Mouse (Mus musculus): Measurements from ENCODE around the gene Prss57. TPM values are rescaled to one million over a fixed set of nuclear protein-coding genes. Genes with fewer than 3 reads are reported as not detected.

Gene Prss57
- total RNA-seq, 2 experiments from 2014 or later = 0.63 to 0.72 TPM

DNA sequence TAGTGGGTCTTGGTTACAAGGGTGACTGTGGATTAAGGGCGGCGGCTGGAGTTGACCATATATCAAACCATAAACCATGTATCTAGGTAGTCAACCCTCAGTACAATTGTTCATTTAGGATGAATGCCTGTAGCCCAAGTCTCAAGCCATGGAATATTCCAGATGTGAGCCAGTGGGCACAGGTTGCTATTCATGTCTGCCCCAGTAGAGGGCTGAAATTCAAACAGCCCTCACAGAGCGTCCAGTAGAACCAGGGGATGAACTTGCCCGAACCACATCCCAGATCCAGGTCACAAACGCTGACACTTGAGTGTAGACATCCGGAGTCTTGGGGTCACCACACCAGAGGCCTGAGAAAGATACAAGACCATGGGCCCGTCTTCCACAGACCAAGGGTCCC, 7.7 kb downstream of the Prss57 start:
- DNase-seq (ENCODE audit: low spot score in 2 of 2) = no peak

DNA sequence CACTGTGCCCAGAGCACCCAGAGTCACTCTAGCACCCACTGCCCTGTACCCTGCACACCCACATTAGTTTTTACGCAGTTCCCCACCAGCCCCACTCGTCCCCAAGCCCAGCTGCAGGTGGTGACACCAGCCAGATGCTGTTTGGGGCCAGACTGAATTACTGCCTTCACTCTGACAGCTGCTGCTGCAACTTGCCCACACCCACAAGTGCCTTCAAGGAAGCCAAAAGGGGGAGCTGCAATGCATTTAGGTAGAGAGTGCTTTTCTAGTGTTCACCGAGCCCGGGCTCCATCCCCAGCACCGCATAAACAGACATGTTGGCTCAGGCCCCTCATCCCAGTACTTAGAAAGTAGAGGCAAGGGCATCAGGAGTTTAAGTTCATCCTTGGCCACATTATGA, 8.8 kb downstream of the Prss57 start:
- no peak for DNase-seq (ENCODE audit: low spot score in 2 of 2)

DNA sequence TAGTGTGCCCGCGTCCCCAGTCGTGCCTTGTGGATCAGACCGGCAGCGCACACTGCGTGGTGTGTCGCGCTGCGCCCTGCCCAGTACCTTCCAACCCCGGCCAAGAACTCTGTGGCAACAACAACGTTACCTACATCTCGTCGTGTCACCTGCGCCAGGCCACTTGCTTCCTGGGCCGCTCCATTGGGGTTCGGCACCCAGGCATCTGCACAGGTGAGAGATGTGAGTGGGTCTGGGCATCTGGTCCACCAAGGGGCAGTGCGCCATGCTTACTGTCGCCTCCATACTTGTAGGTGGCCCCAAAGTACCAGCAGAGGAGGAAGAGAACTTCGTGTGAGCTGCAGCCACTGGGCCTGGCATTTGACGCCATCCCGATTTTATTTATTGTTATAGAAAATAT, 9.6 kb downstream of the Prss57 start:
- no peak for DNase-seq (ENCODE audit: low spot score in 2 of 2)

DNA sequence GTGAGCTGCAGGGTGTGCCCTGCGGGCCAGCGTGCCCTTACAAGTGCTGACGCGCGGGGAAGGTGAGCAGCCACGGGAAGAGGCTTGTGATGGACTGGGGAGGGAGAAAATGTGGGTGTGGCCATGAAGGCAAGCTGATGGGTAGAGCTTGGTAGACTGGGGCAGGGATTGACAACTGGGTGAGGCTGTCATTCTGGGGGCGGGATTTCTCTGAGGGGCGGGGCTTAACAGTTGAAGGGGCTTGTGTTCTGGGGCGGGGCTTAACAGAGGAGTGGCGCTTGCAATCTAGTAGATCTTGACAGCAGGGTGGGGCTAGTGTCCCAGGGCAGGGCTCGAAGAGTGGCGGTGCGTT, 10.1 kb downstream of the Prss57 start:
- DNase-seq (ENCODE audit: low spot score in 2 of 2) = no peak

- peak; percentile 95 for DNase-seq (ENCODE audit: low spot score in 2 of 2)
Observed at GRCm38 (mm10) chr10:79779784-79780663, 10.7 kb downstream of the Prss57 start.

DNA sequence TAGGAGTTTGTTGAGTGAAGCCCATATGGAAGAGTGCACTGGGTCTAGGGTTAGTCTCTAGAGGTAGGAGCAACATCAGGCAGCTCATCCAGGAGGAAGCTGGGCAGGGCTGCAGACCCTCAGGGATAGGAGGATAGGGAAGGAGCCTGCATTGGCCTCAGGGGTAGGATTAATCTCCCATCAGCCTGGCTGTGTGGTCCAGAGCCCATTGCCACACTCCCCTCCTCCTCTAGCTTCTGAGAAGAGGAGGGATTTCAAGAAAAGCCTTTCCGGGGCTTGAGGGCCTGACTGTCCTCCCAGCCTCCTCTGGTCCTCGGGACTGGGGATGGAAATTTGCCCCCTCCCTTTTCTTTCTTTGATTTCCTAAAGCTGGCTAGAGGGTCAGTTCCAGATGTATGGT, 11.6 kb downstream of the Prss57 start:
- DNase-seq (ENCODE audit: low spot score in 2 of 2) = no peak

DNA sequence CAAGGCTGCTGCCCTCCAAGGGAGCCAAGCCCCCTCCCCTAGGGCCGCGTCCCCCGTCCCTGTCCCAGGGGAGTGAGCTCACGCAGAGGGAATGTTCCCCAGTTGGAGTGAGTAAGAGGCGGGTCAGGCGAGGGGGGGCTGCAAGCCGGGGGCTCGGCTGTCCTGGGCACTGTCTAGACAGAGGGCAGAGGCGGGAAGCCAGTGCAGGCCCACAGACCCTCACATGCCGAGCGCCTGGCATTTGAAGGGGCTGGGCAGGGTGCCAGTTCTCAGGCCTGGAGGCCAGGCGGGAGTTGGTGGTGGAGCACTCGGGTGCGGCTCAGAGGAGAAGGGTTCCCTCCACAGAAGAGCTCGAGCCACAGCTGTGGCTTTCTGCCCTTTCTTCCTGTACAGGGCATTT, 12.8 kb downstream of the Prss57 start:
- no peak for DNase-seq (ENCODE audit: low spot score in 2 of 2)

GRCm38 (mm10) chr10:79777103-79777531, 13.6 kb downstream of the Prss57 start, which contains the start of gene Fstl3:
Gene Fstl3 (plus strand): TSS chr10:79777272.
- DNase-seq (ENCODE audit: low spot score in 2 of 2) = no peak

DNA sequence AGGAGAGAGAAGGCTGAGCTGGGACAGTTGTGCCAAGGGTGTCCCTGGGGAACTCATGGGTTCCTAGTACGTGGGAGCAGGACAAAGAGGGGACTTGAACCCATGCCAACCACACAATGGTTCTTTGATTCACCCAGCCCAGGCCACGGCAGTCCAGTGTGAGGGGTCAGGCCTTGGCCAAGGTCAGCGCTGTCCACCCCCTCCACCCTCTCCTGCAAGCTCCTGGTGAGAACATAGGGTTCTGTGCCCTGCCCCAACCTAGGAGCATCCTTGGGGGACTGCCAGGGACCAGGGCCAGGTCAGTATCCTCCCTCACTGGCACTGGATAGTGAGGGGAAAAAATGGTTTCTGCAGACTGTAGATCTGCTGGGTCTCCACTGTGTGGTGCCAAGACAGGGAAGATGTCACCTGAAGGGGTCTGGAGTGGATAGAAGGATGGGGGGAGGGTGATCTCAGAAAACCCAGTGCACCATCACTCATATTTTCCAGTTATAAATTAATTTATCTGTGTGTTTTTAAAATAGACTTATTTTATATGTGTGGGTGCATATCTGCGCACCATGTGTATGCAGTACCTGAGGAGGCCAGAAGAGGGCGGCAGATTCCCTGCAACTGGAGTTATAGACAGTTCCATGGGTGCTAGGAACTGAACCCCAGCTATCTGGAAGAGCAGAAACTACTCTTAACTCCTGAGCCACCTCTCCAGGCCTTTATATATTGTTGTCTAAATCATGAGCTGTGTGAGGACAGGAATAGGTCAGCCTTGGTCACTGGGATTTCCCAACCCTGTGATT, 16.1 kb downstream of the Prss57 start:
- DNase-seq (ENCODE audit: low spot score in 2 of 2) = no peak

DNA sequence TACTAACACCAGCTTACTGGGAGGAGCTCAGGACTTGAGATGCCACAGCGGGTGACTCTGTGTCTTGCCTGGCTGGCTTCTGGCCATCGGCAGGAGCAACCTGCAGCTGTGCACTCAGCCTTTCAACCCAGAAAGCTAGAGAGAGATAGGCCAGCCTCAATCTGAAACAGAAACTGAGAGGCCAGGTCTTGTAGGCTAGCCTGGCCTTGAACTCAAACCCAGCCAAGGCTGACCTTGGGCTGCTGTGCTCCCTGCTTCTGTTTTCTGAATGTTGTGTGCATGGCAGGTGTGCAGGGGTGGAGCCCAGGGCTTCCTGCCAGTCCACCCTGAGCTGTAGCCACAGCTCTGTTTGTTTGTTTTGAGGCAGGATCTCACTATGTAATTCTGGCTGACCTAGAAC, 17.6 kb downstream of the Prss57 start:
- DNase-seq (ENCODE audit: low spot score in 2 of 2) = no peak

DNA sequence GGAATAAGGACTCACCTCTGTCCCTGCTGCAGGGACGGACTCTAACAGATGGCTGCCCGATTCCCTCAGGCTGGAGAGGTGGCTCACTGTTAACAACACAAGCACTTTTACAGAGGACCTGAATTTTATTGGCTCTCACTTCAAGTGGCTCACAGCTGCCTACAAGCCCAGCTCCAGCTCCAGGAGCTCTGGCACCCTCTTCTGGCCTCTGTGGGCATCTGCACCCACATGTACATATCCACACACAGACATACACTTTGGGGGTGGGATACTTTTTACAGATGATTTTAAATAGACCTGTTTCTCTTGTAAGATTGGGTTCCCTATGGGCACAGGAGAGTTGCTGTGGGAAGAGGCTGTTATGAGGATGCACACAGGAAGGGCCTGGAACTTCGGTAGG, 18.4 kb downstream of the Prss57 start:
- DNase-seq (ENCODE audit: low spot score in 2 of 2) = no peak

GRCm38 (mm10) chr10:79769329-79769728, 21.4 kb downstream of the Prss57 start:
- DNase-seq (ENCODE audit: low spot score in 2 of 2) = no peak

- peak; percentile 71 to 78 for DNase-seq (ENCODE audit: low spot score in 2 of 2)
Observed at GRCm38 (mm10) chr10:79768400-79768799, 22.4 kb downstream of the Prss57 start.

DNA sequence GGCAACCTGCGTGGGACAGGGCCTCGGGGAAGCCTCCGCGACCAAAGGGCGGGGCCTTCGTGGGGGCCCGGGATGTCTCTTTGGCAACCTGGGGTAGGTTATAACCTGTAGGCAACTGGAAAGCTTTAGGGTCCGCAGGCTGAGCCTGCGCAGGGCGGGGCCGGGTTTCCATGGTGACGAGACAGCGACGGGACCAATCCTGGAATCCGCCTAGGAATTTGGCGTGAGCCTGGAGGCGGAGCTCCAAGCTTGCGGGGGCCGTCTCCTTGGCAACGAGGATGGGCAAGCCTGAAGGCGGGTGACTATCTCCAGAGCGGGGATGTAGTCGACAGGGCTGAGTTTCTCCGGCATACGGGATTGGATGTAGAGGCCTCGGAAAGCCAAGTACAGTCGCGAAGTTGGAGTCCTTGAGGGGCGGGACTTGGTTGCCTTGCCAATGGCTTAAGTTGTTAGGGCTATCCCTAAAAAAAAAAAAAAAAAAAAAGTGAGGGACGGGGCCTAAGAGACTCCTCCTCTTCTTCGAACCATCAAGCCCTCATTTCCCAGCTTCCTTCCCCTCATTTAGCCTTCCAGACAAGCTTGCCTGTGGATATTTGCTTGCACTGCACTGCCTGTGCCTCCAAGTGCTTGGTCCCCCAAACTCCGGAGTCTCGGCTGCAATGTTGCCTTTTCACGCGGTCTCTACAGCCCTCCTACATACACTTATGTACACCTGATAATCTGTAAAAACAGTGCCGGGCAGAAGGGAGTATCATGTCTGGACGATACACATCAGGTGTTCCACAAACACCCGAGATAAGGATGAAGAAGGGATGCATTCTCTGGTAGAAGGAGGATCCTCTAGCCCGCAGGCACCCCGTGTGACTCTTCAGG, 23.2 kb downstream of the Prss57 start:
- DNase-seq (ENCODE audit: low spot score in 2 of 2) = peak; percentile 97

- peak; percentile 98 for DNase-seq (ENCODE audit: low spot score in 2 of 2)
Observed at GRCm38 (mm10) chr10:79766508-79767325, 24.0 kb downstream of the Prss57 start, which contains the start of gene Rnf126. Gene Rnf126 (minus strand): TSS chr10:79766952.

- DNase-seq (ENCODE audit: low spot score in 2 of 2) = no peak
Observed at GRCm38 (mm10) chr10:79766001-79766507, 24.7 kb downstream of the Prss57 start.

GRCm38 (mm10) chr10:79765228-79765745, 25.5 kb downstream of the Prss57 start:
- DNase-seq (ENCODE audit: low spot score in 2 of 2) = no peak

DNA sequence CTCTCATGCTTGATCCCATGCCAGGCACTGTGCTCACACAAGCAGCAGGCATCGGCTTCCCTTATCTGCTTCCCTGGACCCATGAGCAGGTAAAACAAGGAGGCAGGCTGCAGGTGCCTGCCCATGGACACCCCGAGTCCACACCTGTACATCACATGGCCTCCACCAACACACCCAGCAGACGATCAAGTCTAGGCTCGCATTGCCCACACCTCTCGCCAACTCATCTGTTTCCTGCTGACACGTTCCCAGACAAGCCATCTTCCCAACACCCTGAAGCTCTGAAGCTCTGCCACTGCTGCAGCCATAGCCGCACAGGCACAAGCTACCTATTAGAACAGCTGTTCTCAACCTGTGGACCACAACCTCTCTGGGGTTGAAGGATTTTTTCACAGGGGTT, 26.5 kb downstream of the Prss57 start:
- peak in 1 of 2 experiments; percentile 10 for DNase-seq (ENCODE audit: low spot score in 2 of 2)

GRCm38 (mm10) chr10:79762875-79763274, 27.9 kb downstream of the Prss57 start:
- DNase-seq (ENCODE audit: low spot score in 2 of 2) = no peak

DNA sequence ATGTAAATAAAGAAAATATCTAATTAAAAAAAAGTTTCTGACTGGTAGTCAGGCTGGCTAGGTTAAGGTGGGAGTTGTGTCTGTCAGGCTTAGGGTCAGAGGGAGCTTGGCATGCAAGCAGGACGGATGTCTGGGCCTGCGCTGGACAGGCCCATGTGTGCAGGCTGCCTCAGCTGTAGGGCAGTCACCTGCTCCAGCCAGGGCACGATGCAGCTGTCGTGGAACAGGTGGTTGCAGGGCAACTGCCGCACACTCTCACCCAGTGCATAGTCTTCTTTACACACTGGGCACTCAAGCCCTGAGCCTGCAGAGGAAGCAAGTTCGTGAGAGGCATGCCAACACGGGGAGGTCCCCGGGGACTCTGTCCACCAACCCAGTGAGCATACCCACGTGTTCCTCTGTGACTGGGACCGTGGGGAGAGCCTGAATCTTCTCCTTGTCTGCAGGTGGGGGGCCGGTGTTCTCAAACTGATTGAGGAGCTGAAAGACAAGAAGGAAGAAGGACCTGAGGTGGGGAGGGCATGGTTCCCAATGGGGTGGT, 30.1 kb downstream of the Prss57 start:
- no peak for DNase-seq (ENCODE audit: low spot score in 2 of 2)
